Mouse (Mus musculus) layer of hippocampus, postnatal 10 days (tissue): ENCODE measurements at regions not wholly inside any gene's neighbourhood (a gene's known extent, or its start where the extent isn't known, plus 50 kb on each side); places are given as distances from the start of the nearest gene placed in this dataset.
"Not testable (repeated sequence)": the region's sequence is repeated elsewhere in the genome, so short reads cannot be mapped to it uniquely, and the experiment has no call there.

Experiments used
- DNase-seq, 2 experiments: peaks; one replicate each; pipeline ENCODE4 v3.0.0; 2021; ENCODE audit warnings: low spot score in 2 of 2

GRCm38 (mm10) chr6:13006596-13006995, 63.0 kb upstream of the Tmem106b start:
- DNase-seq = no peak

GRCm38 (mm10) chr6:12994701-12995100, 74.9 kb upstream of the Tmem106b start:
- no peak for DNase-seq

- DNase-seq = no peak
Observed at GRCm38 (mm10) chr6:12993772-12994171, 75.8 kb upstream of the Tmem106b start.

DNA sequence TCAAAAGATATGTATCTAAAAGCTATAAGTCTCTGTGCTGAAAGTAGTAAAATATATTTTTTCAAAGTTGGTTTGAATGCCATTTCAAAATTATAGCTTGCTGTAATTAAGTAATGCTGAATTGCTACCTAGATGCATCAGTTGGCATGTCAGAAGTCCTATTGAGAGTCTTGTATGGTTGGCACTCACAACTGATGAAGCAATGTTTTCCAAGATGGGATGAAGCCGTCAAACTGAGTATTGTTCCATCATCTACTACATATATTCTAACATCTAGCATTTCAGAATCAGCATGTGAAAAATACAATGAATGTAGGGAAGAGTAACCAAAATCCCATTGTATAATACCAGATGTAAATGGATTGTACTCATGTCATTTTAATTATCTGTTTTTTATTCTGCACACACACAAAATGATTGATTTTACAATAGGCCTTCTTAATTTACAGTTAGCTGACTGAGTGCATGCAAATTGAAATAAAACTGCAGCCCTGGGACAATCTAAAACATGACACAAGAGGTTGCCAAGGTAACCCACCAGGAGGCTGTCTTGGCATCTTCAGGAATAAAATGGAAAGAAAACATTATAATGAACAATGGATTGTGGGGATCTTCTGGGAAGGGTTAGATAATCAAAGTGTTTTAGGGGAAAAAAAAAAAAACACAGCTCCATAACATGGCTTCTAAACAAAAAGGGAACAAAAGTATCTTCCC, 92.2 kb upstream of the Tmem106b start:
- no peak for DNase-seq

GRCm38 (mm10) chr6:12971604-12972003, 98.0 kb upstream of the Tmem106b start:
- DNase-seq = no peak

- DNase-seq = no peak
Observed at GRCm38 (mm10) chr6:12967291-12967690, 102.3 kb upstream of the Tmem106b start.

DNA sequence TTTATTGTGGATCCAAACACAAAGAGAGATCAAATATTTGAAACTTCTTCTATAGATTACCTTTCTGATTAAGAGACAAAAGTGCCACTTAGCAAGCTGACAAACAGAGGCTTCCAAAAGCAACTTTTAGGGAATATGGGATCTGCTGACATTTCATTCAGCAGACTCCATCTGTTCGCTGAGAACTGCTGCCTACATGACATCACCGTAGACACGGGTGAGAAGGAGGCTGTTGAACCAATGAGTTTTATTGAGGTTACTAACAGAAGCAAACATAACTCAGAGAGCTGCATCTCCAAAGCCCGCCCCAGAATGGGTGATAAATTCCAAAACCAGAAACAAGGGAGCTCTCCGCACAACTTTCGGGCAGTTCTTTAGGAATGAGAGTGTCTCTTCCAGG, 111.8 kb upstream of the Tmem106b start:
- peak; percentile 8 to 12 for DNase-seq

DNA sequence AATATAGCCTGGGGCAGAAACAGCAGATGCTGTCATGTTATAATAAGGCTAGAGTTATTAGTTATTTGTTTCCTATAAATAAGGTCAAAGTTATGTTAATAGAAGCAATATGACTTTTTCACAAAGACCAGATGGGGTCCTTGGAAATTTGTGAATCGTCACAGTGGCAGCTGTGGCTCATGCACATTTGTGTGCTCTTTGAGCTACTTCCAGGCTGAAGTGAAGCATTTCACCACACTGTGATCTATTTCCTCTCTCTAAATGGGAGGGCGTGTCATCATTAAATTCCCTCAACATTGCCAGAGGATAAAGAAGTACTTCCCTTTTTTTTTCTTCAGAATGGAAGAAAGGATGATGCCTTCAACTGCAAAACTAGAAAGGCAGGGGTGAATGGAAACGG, 157.9 kb upstream of the Tmem106b start:
- no peak for DNase-seq

GRCm38 (mm10) chr6:12892929-12893328, 143.7 kb upstream of the Thsd7a start:
- no peak for DNase-seq

- not testable (repeated sequence) for DNase-seq
Observed at GRCm38 (mm10) chr6:12876947-12877346, 127.7 kb upstream of the Thsd7a start.

GRCm38 (mm10) chr6:12876366-12876765, 127.2 kb upstream of the Thsd7a start:
- DNase-seq = no peak

DNA sequence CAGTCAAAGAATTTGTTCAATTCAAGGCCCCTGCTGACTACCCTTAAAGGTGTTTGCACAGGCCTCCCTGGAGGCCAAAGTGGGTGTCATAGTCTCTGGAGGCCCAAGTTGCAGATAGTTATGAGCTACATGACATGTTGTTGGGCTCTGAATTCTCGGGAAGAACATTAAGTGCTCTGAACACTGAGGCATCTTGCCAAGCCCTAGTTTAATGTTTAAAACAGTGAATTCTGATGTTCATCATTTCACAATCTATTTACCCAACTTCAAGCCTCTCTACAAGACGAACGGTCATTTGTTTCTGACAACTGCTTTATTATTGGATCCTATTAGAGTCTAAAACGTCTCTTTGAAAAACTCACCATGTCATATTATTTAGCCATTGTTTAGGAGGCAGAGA, 119.0 kb upstream of the Thsd7a start:
- no peak for DNase-seq

DNA sequence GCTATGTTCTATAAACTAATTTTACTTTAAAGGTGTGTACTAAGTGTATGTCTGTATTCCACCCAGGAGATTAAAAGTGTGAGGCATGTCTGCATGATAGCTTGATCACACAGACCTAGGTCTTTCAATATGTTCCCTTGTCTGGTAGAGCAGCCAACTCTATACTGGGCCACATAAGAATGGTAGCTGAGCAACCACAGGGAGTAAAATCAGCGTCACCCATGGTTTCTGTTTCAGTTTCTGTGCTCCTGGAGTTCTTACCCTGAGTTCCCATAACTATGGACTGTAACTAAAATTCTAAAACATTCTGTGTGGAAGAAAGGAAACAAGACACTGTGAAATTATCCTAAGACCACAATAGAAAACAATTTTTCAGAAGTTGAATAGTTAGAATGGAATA, 102.8 kb upstream of the Thsd7a start:
- no peak for DNase-seq

DNA sequence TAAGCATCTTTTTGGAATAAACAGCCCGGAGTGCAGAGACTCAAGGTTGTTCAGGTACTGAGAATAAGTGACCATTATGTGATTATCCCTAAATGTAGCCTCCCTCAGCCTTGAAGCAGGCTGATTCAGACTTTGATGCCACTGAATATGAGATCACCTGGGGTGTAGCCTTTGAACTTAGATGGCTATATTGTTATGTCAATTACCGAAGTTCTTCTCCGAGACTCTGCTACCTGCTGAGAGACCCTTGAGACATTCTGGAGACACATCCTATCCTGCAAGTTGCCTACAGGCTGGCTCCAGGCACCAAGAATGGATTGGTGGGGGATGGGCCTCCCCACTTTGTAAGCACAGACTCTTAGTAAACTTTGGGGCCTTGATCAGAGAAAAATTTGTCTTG, 85.9 kb upstream of the Thsd7a start:
- DNase-seq = not testable (repeated sequence)

DNA sequence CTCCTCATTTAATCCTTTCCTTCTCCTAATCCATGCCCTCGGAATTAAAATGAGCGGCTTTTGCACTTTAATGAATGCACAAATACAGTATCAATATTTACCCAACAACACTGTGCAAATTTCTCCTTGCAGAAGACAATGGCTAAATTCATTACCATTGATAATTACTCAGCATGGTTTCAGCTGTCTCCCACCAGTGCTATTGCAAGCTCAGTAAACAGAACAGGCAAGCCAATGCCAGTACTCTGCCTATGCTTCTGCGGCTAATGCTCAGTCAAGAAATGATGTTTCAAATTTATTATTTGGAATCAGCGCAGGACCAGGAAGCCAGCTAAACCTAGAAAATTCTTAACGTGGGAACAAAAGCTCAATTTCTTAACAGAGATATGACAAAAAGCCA, 84.1 kb upstream of the Thsd7a start:
- DNase-seq = no peak

GRCm38 (mm10) chr6:12831916-12832315, 82.7 kb upstream of the Thsd7a start:
- no peak for DNase-seq

DNA sequence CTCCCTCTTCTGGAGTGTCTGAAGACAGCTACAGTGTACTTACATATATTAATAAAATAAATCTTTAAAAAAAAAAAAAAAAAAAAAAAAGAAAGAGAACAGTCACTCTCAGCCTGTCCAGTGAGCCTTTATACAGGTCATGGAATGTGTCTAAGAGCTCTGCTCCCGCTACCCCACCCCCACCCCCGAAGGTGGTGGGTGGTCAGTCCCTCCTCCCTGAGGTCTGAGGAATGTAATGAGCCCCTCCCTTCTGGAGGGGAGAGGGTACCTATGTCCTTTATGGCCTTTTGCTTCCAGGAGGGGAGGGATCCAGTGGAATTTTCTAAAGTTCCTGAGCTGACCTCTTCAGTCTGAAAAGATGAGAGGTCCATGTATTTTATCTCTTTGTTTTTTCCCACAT, 82.3 kb upstream of the Thsd7a start:
- no peak for DNase-seq

DNA sequence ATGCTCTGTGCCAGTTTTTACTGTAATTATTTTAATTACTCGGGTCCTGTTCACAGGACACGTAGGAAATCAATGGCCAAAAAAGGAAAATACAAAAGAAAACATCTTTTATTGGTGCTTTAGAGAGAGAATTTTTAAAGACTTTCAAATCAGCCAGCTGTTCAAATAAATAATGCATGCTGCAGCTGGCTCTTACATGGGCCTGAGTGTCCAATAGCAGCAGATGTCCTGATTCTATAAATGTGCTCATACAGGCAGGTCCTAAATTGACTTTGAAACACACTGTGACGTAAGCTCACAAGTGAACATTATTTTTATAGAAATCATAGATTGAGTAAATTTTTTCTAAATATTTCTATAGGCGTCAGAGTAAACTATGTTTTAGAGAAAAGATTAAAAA, 78.5 kb upstream of the Thsd7a start:
- no peak for DNase-seq

GRCm38 (mm10) chr6:12814972-12815770, 66.0 kb upstream of the Thsd7a start:
- no peak for DNase-seq

- not testable (repeated sequence) for DNase-seq
Observed at GRCm38 (mm10) chr6:12813781-12814180, 64.6 kb upstream of the Thsd7a start.

DNA sequence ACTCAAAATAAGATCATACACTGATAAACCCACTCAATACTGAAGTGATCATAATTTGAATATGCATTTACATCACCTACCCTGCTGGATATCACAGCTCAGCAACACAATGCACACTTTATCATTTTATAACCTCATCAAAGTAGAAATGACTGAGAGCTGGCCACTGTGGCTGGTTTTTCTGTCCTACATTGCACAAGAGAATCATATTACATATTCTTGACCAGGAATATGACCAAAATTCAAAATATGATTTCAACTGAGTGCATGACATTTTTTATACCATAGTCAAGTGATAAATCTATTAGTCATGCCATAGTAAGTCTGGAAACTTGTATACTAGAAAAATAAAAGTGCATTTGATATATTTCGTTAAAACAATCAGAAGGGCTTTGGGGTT, 63.3 kb upstream of the Thsd7a start:
- no peak for DNase-seq

DNA sequence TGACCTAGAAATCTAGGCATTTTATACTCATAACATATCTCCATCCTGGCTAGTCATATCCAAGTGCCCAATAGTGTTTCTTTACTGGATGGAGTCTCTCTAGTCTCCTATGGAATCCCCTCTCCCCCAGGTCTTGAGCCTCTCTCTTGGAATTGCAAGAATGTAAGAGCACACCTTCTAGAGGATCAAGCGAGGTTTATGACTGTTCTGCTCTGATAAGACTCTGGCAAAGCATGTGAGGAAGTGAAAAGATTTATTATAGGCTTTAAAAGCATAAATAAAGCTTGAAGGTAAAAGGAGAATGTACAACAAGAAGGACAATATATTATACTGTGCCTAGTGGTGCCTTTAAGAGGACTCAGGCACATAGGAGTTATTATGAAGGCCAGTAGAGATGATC, 62.8 kb upstream of the Thsd7a start:
- DNase-seq = no peak

DNA sequence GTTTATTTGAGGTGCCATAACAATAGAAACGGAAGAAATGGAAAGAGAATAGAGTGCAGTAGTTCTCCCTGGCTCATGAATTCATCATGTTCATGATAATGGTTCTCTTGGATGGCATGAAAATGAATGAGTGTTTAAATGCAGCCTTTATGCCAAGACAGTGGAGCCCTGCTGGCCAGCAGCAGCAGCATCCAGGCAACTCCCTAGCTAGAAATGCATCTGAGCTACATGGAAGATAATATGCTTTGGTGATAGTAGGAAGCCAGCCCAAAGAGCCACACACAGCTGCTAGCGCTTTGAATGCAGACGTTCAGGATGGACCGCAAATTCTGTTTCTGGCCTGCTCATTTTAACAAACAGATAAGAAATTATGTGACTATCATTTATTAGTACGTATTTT, 60.4 kb upstream of the Thsd7a start:
- DNase-seq = no peak
